Mouse (Mus musculus): ENCODE data around the gene R3hdm2.

Gene R3hdm2

DNA sequence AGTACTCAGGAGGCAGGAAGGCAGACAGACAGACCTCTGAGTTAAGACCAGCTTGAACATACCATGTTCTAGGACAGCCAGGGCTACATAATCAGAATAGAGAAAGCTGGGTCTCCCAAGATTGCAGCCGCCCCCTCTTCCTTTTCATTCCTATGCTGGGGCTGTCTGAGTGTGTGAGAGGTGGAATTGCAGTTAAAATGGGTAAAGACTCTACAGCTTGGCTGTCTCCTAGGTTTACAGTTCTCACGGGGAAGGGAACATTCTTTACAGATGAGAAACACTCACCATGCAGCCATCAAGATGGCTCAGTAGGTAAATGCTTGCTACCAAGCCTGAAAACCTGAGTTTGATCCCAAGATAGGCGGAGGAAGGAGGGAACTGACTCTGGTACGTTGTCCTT lies 119.9 kb downstream of the R3hdm2 start:
- no peak for DNase-seq

DNA sequence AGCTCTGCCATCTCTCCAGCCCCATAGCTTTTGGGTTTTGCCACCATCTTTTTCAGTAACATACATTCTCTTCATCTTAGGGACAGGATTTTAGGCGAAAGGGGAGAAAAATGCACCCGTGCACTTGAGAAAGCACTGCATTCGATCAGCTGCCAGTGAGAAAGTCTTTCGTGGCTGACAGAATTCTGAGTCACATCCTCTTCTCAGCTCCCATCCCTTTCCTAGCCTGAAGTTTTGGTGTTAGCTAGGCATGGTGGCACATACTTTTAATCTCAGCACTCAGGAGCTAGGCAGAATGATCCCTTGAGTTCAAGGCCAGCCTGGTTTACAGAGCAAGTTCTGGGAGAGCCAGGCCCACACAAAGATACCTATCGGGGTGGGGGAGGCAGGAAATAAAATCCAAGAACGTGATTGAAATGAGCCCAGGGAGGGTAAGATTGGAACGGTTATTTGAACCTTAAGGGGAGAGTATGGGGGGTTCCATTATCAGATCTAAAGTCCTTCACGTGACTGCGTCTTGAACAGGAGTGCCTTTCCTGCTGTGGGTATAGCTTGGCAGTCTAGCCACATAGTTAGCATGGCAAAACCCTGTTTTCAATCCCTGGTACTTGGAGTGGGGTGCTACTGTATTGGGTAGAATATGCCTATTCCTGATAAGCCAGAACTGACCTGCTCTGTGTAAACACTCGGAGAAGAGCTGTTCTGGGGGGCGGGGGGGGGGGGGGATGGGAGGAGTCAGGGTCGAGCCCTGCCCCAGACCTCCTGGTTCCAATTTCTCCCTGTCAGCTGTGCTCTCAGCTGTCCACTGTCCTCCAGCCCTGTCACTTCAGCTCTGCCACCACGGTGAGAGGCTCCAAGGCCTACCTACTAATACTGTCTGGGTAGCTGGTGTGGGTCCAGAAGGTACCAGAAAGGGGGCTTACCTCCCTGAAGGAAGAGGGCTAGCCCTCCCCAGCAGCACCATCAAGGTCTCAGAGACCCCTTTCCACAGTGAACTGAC lies 121.1 kb downstream of the R3hdm2 start, which contains the start of gene Stac3:
Gene Stac3, plus strand, starts transcription at position 793 of the 1,000 bp plus-strand sequence.
- no peak for DNase-seq

DNA sequence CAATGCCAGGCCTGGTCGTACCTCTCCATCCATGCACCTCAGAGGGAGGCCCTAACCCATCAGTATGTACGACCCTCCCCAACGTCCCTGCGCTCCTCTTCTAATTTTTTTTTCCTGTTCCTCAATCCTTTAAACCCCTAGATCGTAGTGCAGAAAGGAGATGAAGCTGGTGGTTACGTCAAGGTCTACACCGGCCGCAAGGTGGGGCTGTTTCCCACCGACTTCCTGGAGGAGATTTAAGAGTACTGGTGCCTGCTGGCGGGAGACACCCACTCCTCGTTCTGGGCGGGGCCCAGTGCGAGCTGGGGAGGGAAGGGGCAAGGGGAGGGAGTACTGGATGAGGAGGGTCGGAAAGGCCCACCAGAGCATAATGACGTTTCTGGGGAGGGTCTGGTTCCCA lies 128.1 kb downstream of the R3hdm2 start:
- DNase-seq = peak; percentile 61

DNA sequence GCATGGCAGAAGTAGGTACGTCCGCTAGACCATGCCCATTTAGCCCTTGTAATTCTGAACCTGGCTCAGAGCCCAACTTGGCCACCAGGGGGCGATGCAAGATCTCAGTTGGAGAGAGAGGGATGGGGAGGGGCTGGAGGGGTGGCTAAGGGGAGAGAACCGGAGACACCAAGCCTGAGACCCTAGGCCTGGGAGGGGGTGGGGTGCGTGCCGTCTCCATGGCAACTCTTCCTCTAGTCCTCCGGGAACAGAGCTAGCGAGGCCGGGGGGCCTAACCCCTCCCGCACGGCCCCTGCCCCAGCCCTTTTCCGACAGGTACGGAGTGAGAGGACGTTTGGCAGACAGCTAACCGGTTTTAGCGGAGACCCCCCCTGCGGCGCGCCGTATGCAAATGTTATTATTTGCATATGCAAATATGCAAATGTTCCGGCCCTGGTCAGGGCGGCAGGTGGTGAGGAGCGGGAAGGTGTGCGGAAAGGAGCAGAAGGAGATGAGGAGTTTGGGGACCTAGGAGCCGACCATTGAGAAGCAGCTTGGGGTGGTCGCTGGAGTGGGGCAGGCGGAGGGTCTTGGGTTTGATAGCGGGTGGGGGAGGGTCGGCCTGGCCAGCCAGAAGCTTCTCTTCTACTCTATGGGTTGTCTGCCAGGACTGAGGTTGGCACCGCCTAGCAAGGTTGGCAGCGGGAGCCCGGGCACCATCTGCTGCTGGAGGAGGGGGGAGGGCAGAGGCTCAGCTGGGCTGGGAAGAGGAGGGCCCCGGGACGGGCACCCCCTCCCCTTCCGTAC lies 129.1 kb downstream of the R3hdm2 start:
- peak; percentile 72 for DNase-seq

DNA sequence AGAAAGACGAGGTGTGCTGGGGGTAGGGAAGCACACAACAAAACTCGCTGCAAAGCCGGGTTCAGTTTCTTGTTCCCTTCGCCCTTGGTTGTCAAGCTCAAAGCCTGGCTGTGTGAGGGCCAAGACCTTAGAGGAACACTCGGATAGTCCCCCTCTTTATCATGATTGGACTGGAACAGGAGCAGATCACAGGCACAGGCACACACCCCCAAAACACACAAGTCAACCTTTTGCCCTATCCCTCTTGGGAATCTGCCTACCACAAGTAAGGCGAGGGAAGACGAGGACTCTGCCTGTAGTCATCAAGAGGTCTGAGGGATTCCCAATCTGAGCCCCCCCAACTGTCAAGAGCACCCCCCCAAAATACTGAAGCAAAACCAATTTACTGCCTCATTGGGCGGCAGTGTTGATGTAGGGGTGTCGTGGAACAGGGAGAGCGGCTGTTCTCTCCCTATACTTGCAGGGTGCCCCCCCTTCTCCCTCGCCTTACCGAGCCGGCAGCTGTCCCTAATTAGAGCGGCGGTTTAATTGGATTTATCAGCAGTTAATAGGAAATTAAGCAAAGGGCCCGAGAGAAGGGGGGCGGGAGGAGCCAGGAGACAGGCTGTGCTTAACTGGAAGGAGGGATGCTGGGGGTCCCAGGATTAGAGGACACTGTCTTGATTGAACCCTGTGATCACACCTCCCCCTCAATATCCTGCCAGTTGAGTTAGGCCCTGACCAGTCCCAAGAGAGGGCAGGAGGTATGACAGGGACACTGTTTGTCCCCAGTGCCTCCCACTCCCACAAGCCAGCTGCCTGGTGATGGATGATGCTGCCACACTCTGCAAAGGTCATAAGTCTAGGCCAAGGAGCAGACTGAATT lies 129.9 kb downstream of the R3hdm2 start:
- peak; percentile 51 for DNase-seq

DNA sequence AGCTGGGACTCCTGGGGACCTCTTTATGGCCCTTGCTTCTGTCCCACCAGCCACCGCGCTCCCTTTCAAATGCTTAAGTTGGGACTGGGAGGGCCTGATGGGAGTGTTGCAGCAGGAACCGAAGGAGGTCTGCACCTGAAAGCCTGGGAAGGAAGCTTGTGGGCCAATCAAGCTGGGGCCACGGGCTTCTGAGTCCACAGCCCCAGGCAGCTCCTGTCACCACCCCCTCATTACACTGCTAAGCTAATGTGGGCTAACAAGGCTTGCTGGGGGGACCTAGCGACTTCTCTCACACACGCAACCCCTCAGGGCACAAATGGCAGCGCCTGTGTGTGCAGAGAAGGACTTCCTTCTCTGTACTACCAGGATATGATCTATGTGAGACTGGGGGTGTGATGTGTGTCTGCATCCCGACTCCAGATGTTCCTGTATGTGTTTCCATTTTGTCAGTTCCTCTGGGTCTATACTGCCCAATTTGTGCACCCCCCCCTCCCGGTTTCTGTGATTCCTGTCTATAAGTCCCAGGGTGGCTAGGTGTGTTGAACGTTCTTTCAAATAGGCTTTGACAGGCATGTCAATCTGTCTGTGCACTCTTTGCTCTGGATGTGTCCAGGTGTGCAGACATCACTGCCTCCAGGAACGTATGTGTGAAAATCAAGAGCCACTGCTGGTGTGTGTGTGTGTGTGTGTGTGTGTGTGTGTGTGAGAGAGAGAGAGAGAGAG lies 130.9 kb downstream of the R3hdm2 start:
- DNase-seq = no peak

DNA sequence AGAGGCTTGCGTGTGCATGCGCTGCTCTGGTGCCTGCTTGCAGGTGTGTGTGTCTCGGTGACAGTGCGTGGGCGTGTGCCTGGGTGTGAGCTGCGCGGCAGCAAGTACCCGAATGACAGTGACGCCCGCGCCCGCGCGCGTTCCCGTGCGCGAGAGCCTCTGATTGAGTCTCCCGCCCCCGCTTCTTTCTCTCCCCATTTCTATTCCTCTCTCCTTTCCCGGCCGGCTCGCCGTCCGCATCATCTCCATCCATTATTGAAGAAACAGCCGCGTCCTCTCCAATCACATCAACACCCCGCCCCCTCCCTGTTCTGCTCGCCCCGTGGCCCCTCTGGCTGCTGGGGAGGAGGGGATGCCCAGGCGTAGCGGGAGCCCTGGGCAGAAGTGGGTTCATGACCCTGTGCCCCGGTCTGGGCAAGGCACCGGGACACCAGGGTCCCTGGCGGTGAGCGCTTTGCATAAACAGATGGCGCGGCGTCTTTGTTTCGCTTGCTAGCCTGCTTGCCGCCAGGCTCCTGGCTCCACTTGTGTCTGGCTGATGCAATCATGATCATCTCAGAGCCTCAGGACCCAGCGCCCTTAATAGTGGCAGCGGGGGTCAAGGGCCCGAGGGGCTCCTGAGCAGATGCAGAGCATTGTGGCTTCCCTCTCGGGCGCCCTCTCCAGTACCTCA lies 131.6 kb downstream of the R3hdm2 start:
- peak; percentile 87 for DNase-seq

DNA sequence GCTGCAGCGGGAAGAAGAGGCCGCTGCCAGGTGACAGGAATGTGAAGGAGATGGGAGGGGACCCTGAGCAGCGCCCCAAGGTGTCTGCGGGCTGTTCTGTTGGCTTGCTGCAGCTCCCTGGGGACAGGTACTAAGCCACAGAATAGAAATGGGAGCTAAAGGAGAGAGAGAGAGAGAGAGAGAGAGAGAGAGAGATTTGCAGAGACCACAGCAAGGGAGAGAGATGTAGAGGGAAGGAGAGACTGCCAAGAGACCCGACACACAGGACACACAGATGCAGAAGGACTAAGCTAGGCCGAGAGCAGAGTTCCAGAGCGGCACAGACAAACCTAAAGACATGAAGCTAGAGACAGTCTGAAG lies 132.2 kb downstream of the R3hdm2 start:
- DNase-seq = no peak

DNA sequence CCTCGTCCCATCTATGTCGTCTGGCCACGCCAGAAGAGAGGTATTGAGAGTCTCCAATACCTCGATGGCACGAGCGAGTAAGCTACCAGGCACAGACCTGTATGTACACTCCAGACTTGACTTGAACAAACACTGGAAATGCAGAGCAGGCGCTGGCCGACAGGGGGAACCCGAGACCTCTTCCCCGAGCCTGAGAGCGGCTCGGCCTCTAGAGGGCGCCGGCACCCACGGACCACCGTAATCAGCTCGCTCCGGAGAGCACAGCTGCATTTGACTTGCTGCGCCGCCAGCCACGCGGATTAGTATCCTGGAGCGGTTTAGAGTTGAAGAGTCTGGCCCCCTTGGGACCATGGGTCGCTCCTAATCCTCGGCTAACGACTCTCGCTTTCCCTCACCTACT lies 132.7 kb downstream of the R3hdm2 start:
- DNase-seq = peak; percentile 91

DNA sequence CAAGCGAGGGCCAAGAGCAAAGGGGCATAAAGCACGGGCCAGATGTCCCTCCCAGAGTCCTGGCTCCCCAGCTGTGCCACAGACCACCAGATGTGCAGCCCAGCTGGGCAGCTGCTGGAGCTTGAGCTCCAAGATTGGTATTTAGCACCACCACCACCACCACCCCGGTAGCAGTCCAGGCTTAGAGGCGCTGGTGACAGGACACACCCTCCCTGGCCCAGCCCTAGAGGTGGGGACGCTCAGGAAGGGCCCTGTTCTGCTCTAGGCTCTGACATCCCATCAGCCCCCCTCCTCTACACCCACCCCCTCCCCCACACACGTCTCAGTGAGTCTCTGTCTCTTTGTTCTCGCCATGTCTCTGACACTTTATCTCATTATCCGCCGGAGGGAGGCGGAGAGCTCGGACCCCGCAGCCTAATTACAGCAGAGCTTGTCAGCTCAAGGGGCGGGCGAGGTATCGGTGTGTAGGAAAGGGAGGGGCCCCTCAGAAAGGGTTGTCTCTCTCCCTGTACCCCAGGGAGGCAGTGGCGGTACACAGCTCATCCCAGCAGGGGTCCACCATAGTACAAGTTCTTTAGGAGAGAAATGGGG lies 133.5 kb downstream of the R3hdm2 start:
- no peak for DNase-seq

DNA sequence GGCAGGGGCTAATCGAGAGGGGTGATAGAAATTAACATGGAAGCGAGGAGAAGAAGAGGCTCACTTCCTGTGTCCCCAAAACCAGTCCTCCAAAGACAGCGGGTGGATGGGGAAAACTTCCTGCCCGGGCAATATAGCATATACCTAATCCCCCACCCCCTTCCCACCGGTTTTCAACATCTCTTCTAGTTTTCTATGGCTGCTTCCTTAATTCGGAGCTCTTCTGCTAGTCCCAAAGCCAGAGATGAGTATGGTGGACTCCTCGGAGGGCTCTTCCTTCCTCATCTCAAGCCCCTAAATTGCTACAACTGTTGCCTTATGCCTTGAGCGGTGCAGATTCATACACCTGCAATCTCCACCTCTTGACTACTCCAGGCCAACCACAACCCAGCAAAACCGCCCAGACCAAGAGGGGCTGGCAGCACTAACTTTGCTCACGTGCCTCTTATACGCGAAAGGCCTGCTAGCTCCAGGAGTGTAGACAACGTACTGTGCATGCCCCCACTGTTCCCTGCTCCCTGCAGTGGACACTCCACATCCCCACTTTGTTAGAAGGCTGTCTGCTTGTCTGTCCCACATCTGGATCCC lies 134.1 kb downstream of the R3hdm2 start:
- DNase-seq = no peak

DNA sequence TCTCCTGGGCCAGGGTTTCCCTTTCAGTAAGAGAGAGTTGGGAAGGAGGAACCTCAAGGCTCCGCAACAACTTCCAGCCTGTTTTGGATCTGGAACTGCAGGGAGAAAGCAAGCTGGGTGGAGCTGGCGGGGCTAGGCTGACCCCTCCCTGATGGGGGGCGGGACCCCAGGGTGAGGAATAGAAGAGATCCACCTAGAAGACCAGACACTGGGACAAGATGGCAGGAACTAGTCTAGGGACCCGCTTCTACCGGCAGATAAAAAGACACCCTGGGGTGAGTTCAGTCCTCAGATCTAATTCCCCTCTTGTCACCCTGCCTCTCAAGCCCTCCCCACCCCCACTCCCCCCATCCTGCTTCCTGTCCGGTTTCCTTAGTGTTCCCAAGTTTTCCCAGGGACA lies 134.6 kb downstream of the R3hdm2 start, which contains the start of gene Ndufa4l2:
Gene Ndufa4l2, plus strand, starts transcription at position 204 of the 400 bp plus-strand sequence.
- no peak for DNase-seq

DNA sequence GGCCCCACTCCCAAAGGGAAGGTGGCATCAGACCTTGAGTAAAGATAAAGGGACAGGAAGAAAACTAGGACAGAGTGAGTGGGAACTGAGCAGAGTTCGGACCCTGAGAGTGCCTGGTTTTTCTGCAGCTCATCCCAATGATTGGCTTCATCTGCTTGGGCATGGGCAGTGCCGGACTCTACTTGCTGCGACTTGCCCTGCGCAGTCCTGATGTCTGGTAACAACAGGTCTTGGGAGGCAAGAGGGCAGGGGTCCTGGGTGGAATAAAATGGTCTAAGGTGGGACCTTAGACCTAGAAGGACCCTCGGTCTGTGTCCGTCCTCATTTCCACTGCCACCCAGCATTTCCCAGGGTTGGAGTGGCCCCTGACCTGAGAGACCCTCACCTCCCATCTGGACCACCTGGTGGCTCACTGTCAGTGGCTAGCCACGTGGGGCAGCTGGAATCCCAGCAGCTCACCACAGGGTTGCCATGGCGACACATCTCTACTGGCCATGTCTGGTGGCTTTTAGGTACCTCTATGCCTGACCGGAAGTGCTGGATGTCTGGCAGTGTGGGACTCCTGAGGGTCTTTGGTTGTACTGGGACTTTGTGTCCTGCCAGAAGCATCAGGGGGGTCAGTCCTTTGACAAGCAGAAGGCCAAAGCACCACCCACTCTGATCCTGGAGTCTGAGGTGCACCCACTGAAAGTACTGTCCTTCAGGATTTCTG lies 135.3 kb downstream of the R3hdm2 start:
- DNase-seq = no peak

DNA sequence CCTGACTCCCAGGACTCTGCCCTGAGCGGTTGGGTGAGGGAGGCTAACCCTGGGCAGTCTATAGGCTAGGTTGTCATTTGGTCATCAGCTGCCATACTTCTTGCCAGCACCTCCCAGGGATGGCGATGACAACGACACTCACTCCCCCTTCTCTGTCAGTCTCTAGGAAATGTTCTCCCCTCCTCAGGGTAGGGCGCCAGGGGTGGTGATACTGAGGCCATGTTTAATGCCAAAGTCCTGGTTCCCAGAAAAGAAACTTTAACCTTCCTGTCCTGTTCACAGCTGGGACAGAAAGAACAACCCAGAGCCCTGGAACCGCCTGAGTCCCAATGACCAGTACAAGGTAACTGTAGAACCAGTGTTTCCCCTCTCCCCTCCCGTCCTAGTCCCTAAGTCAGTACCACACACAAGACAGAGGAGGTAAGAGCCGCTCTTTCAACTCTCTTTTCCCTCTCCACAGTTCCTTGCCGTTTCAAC lies 135.9 kb downstream of the R3hdm2 start:
- no peak for DNase-seq

DNA sequence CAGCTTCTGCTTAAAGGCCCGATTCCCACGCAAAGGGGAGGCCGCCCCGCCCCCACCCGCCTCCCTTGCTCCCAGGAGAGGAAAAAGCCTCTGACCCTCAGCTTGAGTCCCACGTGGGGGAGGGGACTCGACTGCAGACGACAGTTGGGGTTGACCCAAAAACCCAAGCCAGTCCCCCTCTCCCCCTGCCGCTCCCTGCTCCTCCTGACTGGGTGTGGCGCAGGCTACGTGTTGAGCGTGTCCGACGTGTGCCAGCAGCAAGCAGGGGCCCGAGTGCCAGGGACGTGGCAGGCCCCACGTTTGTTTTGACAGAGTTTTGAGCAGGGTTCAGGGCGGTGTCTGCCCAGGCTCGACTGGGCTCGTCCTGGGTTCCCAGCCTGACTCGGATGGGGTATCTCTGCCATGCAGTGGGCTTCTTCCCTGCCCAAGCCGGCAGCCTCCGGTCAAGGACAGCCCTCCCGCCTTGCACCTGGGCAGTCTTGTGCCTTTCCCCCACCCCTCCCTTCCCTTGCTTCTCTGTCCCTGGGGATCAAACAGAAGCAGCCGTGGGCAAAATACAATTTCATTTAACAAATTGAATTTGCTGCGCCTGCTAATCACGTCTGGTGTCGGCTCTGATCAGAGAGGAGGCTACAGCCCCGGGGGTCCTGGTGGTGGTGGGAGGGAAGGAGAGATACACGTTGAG lies 136.6 kb downstream of the R3hdm2 start:
- no peak for DNase-seq

DNA sequence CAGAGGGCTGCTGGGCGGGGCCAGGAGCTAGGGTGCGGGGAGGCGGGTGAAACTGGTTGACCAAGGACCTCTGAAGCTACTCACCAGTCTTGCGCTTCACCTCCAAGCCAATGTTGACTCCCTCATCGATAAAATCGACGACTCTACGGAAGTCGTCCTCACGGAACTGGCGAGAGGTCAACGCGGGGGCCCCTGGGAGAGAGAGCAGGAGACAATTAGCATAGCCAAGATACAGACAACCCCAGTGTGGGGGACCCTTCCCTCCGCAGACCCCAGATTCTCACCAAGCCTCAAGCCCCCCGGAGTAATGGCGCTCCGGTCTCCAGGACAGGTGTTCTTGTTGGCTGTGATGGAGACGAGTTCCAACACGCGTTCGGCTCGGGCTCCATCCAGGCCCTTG lies 137.8 kb downstream of the R3hdm2 start:
- no peak for DNase-seq

DNA sequence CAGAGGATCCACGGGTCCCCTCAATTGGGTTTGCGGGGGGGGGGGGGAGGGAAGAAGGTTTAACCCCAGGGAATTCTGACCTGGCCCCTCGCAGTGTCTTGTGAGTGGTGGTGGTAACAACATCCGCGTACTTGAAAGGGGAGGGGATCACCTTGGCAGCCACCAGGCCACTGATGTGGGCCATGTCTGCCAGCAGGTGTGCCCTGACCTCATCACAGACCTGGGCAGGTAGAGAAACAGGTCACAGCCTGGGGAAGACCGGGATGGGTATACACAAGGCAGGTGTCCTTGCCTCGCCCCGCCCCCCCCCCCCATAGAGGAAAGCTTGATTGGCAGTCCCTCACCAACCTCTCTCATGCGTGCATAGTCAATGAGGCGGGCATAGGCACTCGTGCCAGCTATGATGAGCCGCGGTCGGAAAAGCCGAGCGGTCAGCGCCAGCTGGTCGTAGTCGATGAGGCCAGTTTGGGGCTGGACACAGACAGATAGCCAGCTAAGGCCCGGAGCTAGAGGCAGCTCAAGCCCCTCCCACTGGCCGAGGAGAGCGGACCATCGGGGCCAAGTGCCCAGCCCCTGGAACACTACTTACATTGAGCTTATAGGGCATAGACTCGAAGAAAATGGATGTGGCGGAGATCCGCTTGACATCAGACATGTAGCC lies 139.0 kb downstream of the R3hdm2 start:
- no peak for DNase-seq

DNA sequence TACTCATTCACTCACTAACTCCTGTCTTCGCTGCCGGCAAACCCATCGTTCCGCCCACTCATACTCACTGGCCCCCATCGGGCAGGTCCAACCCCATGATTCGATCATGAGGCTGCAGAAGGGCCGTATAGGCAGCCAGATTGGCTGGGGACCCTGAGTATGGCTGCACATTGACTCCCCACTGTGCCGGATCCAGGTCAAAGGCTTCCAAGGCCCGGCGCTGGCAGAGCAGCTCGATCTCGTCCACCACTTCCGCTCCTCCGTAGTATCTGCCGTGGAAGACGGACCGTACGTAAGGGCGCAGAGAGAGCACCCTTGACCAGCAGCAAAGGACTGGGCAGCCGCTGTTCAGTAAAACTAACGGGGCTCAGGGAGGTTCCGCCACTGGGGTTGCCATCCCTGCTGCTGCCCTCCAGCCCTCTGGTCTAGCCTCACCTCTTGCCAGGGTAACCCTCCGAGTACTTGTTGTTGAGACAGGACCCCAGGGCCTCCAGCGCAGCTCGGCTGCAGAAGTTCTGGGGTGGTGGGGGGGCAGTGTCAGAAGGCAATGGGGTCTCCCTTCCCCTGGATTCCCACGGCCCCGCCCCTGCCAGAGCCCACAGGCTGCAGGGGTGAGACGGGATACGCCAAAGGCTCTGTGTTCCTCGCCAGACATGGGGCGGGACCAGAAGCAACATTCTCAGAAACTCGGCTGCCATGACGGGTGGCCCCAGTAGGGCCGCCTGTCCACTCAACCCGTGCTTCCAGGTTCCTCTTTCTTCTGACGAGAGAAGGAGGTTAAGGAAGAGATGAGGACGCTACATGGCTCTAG lies 140.0 kb downstream of the R3hdm2 start:
- DNase-seq = no peak
